Mouse (Mus musculus): ENCODE data around the gene Krtap13-1. TPM values are rescaled to one million over a fixed set of nuclear protein-coding genes. Genes with fewer than 3 reads are reported as not detected.

Krtap13-1 gene
- polyA plus RNA-seq, 1 experiment from 2014 or later = not detected

Other genes with a start within 250 kb of the Krtap13-1 start
- 1.0 and 3.2 TPM in 2 replicates for gene Cldn17, start 221.9 kb upstream of the Krtap13-1 start, polyA plus RNA-seq (2015; fragmentation: Nextera tagmentation; extraction: Ambion mirVana)
- gene Cldn8, start 165.7 kb upstream of the Krtap13-1 start, polyA plus RNA-seq (2015; fragmentation: Nextera tagmentation; extraction: Ambion mirVana) = 11.0 and 11.6 TPM in 2 replicates
- not detected in 2 replicates for gene Krtap24-1, start 116.6 kb upstream of the Krtap13-1 start, polyA plus RNA-seq (2015; fragmentation: Nextera tagmentation; extraction: Ambion mirVana)
- gene 2310079G19Rik, start 101.2 kb upstream of the Krtap13-1 start, polyA plus RNA-seq (2015; fragmentation: Nextera tagmentation; extraction: Ambion mirVana) = not detected in 2 replicates
- gene Krtap26-1, start 81.1 kb upstream of the Krtap13-1 start, polyA plus RNA-seq (2015; fragmentation: Nextera tagmentation; extraction: Ambion mirVana) = not detected in 2 replicates
- not detected in 2 replicates for gene Krtap27-1, start 57.2 kb upstream of the Krtap13-1 start, polyA plus RNA-seq (2015; fragmentation: Nextera tagmentation; extraction: Ambion mirVana)
- not detected in 2 replicates for gene 2310061N02Rik, start 20.9 kb upstream of the Krtap13-1 start, polyA plus RNA-seq (2015; fragmentation: Nextera tagmentation; extraction: Ambion mirVana)
- gene Krtap13, start 22.8 kb downstream of the Krtap13-1 start, polyA plus RNA-seq (2015; fragmentation: Nextera tagmentation; extraction: Ambion mirVana) = not detected in 2 replicates
- not detected in 2 replicates for gene 2310034C09Rik, start 30.0 kb downstream of the Krtap13-1 start, polyA plus RNA-seq (2015; fragmentation: Nextera tagmentation; extraction: Ambion mirVana)
- gene 2310057N15Rik, start 45.3 kb downstream of the Krtap13-1 start, polyA plus RNA-seq (2015; fragmentation: Nextera tagmentation; extraction: Ambion mirVana) = not detected in 2 replicates
- gene Gm5965, start 49.0 kb downstream of the Krtap13-1 start, polyA plus RNA-seq (2015; fragmentation: Nextera tagmentation; extraction: Ambion mirVana) = not detected in 2 replicates
- not detected in 2 replicates for gene Gm20741, start 83.4 kb downstream of the Krtap13-1 start, polyA plus RNA-seq (2015; fragmentation: Nextera tagmentation; extraction: Ambion mirVana)
- not detected in 2 replicates for gene Krtap15, start 91.4 kb downstream of the Krtap13-1 start, polyA plus RNA-seq (2015; fragmentation: Nextera tagmentation; extraction: Ambion mirVana)
- not detected in 2 replicates for gene Krtap14, start 97.3 kb downstream of the Krtap13-1 start, polyA plus RNA-seq (2015; fragmentation: Nextera tagmentation; extraction: Ambion mirVana)
- not detected in 2 replicates for gene Krtap19-1, start 140.5 kb downstream of the Krtap13-1 start, polyA plus RNA-seq (2015; fragmentation: Nextera tagmentation; extraction: Ambion mirVana)
- gene Krtap19-2, start 145.4 kb downstream of the Krtap13-1 start, polyA plus RNA-seq (2015; fragmentation: Nextera tagmentation; extraction: Ambion mirVana) = not detected in 2 replicates
- not detected in 2 replicates for gene Krtap19-3, start 149.2 kb downstream of the Krtap13-1 start, polyA plus RNA-seq (2015; fragmentation: Nextera tagmentation; extraction: Ambion mirVana)
- not detected in 2 replicates for gene Krtap19-4, start 156.2 kb downstream of the Krtap13-1 start, polyA plus RNA-seq (2015; fragmentation: Nextera tagmentation; extraction: Ambion mirVana)
- gene Krtap19-5, start 167.6 kb downstream of the Krtap13-1 start, polyA plus RNA-seq (2015; fragmentation: Nextera tagmentation; extraction: Ambion mirVana) = not detected in 2 replicates
- not detected in 2 replicates for gene Krtap19-9b, start 203.4 kb downstream of the Krtap13-1 start, polyA plus RNA-seq (2015; fragmentation: Nextera tagmentation; extraction: Ambion mirVana)
- gene Krtap16-3, start 234.0 kb downstream of the Krtap13-1 start, polyA plus RNA-seq (2015; fragmentation: Nextera tagmentation; extraction: Ambion mirVana) = not detected in 2 replicates

Data from stomach, embryonic 16.5 days (tissue).